Mouse (Mus musculus): Measurements from ENCODE around the gene Rnf4.

The Rnf4 gene

DNA sequence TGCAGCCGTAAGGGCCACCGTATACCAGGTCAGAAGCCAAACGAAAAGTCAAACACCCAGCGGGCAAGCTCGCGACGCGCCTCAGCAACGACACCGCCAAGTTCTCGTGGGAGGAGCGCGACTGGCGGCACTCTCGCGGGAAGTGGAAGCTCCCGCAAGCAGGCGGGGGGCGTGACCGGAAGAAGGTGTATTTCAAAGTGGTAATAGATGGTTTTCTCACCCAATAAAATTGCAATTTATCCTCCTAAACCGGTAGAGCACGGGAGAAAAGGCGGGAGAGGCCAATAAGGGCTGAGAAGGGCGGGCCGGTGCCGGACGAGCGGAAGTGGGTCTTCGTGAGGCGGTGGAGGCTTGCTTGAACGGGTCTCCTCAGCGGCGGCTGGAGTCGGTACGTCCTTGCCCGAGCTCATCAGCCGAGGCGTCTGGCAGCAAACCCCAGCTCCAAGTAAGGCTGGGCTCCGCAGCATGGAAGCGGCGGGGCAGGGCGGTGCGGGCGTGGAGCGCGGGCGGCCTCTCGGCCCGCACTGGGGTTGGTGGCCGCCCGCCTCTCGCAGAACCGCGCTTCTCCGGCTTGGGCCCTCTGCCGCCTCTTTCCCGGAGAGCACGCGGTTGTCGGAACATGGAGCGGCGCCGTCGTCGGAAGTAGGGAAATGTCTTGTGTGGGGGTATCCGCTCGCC lies at the start of gene Rnf4:
Gene Rnf4 (plus strand): TSS at position 193 of the 678 bp plus-strand sequence.
- peak; percentile 95 for DNase-seq

DNA sequence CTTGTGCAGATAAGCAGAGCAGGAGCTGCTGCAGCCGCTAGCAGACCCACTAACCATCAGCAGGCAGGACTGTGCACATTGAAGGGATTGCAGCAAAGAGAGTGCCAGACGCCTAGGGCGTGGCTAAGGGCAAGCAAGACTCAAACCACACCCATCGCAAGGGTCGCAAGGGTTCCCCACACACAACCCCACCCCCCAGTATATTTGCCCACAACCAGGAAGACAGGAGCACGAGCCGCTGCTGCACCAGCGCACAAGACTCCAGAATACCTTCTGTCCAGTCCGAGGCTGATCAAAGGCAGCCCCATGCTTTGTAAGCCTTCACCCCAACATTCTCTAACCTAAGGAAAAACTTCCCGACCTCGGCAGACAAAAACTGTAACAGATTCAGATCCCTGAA lies 49.6 kb upstream of the Rnf4 start:
- no peak for DNase-seq

DNA sequence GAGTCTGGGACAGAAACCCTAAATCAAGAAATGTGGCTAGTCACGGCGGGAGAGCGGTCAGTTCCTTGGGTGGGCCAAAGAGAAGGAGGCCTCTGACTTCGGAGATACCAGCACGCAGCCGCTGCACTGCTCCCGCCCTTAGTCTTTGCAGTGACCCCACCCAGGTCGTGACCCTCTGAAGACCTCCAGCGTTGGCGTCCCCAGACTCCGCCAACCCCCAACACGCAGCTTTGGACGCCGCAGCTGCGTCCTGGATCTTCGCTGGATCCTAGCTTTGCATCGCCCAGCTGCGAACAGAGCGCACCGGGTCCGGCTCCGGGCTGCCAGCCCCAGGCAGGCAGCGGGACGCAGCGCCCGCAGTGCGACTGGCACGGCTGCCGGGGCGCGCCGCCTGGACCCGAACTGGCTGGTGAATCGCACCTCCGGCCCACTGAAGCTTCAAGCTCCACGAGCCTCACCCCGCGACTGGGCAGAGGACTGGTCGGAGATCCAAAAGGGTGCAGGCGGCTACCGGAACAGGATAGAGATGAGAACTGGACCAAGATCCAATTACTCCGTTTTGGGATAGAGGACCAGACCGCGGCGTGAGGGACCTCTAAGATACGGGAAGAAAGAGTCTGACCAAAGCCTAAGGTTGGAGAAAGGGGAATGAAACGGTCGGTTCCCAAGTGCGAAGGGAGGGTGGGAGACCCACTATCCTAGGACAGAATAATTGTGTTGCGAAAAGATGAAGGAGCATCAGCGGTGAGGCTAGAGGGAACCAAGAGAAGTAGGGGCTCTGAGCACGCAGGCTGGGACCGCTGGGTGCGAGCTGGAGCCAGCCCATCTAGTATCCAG lies 48.9 kb upstream of the Rnf4 start:
- DNase-seq: peak; percentile 37

DNA sequence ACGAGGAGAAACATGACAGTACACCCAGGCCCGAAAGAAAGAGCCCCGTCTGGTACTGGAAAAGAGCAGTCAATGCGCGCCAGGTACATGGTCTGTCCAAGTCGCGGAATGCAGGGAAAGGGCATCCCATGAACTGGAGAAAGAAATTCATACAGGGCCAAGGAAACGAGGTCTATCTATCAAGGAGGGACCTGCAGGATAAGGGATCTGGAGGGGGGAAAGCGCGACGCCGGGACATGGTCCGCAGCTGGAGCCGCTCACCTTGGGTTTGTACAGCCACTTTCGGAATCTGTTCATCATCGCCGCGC lies 48.3 kb upstream of the Rnf4 start:
- no peak for DNase-seq

DNA sequence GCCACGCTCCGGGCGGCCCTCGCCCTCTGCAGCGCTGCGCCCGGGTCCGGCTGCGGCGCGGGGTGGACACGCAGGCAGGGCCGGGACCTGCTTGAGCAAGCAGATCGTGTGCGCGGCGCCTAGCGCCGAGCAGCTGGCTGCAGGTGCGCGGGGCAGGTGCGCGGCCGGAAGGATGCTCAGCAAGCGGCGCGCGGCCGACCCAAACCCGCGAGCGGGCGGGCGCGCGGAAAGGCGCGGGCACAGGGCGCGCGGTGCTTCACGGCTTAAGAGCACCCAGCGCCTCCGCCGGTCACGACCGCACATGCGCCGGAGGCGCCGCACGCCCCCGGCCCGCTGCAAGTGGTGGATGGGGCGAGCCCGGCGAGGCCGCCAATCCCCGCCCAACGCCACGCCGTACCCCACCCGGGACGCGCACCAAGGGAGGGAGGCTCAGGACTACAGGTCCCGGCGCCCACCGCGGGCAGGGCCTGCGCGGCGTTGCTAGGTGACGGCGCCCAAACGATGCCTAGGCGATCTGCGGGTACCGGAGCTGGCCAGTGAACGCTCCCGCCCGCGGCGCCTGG lies 47.9 kb upstream of the Rnf4 start, which contains the start of the genes Zfyve28 and Cfap99:
Gene Zfyve28 (minus strand): TSS at position 296 of the 563 bp plus-strand sequence.
Gene Cfap99 (plus strand): TSS at position 447 of the 563 bp plus-strand sequence.
- DNase-seq: peak; percentile 94

DNA sequence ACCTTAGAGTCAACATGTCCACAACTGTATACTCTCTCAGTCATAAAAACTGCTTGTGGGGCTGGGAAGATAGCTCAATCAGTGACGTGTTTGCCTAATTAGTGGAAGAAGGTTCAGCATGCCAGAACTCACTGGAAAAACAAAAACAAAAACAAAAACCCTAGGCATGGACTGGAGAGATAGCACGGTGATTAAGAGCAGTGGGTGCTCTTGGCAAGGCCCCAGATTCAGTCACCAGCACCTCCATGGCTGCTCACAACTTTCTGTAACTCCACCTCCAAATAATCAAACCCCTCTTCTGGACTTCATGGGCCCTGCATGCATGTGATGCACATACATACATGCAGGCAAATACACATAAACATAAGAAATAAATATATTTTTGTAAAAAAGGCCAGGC lies 46.8 kb upstream of the Rnf4 start:
- no peak for DNase-seq

DNA sequence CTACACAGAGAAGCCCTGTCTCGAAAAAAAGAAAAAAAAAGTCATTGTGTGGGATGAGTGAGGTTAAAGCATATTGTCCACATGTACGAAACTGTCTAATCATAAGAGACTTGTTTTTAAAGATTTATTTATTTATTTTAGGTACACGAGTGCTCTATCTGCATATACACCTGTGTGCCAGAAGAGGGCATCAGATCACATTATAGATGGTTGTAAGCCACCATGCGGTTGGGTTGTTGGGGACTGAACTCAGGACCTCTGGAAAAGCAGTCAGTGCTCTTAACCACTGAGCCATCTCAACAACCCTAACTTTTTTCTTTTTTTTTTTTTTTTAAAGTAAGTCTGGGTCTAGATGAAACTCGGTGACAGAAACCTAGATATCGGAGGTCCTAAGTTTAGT lies 42.7 kb upstream of the Rnf4 start:
- no peak for DNase-seq

DNA sequence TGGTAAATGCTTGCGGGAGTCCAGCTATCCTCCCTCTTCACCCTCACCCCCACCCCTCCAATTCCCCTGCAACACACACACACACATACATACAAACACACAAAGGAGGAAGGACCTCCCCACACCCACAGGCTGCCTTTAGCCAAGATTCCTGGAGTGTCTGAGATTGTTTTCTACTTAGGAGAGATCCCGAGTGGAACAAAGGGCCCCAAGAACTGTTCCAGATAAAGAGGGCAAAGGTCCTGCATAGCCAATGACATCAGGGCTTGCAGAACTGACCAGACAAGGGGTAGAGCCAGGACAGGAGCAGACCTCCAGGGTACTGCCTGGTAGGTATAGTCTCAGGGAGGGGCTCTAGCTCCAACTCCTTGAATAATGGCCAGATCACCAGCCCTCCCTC lies 41.4 kb upstream of the Rnf4 start:
- no peak for DNase-seq

DNA sequence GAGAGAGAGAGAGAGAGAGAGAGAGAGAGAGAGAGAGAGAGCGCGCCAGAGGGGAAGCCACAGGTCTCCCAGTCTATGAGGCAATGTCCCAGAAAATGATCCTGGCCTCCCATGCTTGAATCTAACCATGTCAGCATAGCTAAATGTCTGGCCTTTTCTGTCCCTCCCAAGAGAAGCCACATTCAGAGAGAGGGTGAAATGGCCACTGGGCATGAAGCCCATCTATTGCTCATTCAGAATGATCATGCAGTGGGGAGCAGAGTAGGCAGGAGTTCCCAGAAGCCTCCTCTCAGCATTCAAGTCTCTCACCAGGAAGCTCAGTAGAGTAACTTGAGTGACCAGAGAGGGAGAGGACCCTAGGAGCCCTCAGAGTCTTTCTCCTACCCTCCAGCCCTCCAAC lies 40.9 kb upstream of the Rnf4 start:
- no peak for DNase-seq

DNA sequence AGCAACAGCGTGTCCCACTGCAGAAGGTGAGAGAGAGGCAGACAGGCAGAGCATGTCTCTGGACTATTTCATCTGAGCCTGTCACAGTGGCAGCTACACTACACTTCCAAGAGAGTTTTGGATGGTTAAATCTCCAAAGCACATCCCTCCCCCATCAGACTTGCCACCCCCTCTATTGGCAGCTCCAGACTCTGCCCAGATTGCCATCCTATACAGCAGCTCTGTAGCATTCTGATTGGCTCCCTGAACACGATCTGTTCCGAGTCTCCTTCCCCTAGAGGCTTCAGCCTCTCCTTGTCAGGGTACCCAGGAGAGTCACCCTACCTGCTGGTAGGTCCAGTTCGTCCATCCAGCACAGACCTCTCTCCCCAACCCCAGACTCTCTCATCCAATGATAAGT lies 38.0 kb upstream of the Rnf4 start:
- no peak for DNase-seq

DNA sequence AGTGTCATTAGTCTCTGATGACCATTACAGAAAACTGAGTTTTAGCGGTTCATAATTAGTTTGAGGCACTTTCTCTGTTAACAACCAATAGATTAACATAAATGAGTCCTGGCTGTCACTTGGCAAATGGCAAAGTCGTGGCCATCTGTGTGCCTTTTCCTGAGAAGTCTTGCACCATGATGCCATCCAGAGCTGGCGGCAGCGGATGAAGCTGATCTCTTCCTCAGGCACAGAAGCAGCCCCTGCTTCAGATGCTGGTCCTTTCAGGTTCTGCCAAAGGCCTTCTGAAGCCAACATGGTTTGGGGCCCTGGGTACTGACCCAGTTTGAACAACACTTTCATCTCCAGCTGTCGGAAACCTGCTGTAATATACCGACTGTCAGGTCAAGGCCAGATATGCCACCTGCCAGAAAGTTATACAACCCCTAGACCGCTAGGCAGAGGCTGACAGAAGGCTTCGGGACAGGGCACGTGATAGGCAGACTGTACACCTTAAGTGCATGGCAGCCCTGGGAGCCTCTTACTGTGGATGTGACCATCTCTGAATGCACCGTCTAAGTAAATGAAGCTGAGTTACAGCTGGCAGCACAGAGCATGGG lies 37.1 kb upstream of the Rnf4 start:
- no peak for DNase-seq

DNA sequence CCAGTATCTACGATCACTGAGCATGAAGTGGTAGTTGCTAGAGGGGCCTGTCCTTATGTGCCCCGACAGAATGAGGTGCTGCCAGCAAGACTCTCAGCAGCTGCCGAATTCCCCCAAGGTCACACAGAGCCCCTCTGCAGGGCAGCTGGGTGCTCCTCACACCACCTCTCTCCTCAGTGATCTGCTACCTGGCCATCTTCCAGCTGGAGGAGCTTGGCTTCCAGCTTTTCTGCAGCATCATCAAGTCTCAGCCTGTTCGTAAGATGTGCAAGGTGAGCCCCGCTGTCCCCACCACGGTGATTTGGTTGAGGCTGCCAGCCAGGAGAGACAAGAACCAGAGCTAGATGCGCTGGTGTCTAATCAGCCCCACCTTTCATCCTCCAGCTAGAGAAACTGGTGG lies 33.7 kb upstream of the Rnf4 start:
- DNase-seq: no peak

DNA sequence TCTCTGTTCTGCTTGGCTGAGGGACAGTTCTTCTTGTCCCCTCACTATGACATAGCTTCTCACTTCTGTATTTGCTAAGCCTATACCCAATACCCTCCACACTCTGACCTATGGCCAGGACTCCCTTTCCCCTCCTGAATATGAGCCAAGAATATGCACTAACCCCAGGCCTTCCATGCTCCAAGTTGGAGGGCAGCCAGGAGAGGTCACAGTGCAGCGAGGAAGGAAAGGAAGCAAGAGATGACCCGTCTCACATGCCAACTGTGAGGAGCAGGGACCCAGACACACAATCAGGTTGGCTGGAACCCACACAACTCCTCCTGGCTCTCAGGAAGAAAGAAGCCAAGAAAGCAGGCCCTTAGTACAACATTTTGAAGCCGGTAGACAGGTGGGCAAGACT lies 27.1 kb upstream of the Rnf4 start:
- no peak for DNase-seq

DNA sequence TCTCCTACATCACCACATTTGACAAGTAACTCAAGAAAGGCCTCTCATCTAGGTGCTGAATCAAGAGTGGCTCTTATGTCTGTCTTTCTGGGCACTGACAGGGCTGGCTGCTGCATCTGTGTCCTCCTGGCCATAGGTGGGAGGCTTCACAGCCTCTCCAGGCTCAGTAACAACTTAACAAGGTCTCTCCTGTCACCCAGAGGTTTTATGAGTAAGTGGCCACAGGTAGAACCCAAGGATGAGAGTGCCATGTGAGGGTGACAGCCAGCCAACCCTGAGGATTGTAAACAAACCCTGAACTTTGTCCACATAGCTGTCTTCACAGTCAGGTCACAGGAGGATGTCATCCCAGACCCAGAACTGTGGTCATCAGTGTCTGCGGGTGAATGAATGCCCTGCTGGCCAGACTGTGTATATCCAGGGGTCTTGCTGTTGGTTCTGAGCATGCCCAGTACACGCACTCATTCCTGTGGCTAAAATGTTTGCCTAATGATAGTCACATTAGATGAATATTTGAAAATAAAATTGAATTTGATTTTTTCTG lies 16.5 kb upstream of the Rnf4 start:
- no peak for DNase-seq

DNA sequence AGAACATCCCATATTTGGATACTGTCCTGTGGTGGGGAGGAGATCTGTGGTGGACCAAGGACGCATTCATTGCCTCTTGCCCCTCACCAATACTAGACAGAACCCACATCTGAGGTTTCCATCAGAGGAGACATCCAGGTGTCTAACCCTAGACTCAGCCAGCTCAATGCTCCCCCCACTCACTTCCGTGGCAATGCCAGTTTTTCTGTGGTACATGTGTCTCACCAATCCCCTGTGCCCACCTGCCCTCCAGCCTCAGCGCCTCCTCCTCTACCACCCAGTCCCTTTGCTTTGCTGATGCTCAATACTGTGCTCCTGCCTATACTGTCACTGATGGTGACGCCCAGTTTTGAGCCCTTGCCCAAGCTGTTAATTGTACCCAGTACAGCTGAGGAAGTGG lies 14.9 kb upstream of the Rnf4 start:
- DNase-seq: no peak

DNA sequence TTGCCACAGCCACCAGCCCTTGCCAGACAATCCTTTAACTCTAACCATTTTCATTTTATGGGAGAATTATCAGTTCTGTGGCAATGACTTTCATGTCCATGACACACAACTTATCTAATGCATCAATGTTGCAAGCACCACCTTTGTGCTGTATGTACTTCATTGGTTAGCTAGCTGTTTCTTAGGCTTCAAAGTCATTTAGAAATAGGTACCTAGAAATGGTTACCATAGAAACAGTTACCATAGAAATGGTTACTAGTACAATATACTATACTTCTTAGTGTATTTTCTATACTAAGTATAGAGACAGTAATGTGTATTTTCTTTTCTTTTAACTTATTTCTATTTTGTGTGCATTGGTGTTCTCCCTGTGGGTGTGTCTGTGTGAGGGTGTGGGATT lies 10.8 kb upstream of the Rnf4 start:
- no peak for DNase-seq

DNA sequence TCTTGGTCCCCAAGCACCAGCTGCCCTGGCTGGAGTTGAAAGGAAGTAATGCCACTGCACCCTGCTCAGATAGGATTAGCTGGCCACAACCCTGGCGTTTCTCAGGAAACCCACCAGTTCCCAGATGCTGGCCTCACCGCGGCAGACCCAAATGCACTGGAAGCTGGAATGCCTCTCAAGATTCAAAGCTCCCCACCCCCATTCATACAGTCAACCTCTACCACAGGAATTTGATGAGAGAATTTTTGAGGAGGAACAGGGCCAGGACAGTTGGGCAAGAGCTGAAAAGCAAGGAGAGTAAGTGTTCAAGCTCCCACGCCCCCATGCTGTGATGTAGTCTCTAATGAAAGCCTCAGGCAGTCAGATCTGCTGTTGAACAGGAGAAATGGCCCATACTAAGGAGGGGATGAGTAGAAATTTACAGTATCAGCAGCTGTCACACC lies 9.8 kb upstream of the Rnf4 start:
- no peak for DNase-seq

DNA sequence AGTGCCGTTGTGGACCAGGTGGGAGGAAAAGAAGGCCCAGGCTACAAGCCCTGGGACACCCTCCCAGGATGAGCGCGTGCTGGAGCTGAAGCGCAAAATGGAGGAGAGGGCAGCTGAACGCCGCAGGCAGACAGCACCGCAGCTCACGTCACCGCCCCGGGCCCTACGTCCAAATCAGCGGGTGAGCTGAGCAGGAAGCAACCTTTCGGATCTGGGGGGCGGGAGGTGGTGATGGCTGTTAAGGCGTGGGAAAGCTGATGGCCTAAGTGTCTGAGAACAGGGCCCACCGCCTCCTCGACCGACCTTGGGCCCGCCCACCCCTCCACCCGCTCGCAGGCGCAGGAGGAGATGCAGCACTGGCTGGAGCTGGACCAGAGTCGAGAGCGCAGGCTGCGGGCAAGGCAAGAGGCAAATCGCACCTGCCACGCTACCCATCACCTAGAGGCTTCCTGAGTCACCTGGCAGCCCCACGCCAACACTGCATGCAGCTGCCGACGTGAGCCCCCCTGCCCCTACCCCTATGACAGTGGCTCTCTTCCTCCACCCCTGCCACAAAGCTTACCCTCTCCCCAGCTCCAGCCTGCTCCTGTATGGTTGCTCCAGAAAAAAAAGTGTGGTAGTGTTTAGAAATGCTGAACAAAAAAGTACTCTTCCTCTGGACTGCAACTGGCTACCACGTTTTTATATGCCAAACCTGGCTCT lies 9.1 kb upstream of the Rnf4 start:
- peak; percentile 30 for DNase-seq

DNA sequence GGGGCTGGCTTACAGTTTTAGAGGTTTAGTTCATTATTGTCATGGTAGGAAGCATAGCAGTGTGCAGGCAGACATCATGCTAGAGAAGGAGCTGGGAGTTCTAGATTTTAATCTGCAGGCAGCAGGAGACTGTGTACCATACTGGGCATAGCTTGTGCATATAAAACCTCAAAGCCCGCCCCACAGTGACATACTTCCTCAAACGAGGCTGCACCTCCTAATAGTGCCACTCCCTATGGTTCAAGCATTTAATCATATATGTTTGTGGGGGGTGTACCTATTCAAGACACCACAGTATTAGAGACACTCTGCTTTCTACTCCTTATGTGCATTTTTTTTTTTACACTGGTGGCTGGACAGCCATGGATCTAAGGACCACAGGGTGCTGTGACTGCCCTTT lies 6.0 kb upstream of the Rnf4 start:
- DNase-seq: no peak

DNA sequence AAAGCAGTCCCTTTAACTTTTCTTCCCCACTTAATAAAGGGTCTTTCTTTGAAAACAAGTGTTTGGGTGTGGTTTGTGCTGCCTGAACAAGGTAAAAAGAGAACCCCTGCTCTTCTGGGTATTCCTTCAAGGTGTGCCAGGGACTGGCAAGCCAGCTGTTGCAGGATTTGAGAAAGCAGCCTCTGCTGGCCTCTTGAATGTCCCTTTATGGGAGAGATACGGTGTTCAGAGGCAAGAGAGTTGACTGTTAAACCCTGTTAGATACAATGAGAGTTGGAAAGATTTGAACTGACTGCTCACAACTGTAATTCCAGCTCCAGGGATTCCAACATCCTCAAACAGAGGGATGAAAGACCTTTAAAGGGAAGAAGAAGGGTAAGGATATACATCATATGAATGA lies 2.0 kb upstream of the Rnf4 start:
- DNase-seq: no peak

DNA sequence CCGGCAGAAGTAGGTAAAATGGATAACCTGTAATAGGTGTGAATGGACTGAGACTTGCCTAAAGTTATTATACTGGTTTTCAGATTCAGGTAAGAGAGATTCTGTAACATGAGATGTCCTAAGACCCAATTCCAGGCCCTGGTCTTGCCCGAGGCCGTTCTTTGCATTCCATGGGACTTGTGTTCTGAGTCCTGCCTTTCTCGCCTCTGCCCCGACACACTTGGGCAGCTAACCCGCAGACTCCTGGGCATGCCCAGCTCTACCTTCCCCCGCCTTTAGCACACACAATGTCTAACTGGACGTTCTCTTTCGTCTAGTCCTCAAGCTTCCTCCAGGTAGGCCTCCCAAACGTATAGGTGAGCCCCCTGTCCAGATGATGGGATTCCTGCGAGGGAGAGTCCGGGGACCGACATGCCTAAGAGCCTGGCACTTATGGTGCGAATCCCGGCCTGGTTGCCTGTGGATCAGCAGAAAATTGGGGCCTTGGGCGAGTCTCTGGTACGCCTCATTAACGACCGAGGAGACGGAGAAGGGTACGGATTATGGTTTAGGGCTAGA lies 471 bp upstream of the Rnf4 start:
- DNase-seq: no peak

DNA sequence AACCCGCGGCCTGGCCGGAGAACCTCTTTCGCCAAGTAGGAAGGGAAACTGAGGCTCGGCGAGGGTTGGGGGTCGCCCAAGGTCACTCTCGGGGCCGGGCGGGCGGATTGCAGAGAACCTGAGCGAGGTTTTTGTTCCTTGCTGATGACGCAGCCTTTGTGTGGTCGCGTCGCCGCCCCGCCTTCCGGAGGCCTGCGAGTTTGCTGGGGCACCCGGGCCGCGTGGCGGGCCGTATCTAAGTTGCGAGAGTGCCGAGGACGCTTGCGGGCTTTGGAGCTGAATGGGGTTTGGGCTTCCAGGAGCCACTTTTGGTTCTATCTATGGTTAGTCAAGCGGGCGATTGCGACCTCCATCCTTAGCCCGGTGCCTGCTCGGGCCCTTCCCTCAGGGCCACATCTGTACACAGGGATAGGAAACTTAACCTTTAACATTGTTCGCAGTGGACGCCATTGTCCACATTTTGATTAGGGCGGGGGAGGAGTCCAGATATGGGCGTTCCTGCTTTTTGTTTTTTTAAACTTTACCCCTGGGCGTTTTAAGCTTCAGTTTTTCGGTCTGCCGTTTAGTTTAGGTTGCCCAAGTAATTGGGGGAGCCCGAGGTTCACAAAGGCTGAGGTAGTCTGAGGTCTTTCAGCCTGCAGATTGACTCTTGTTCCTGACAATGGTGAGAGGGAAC lies 824 bp downstream of the Rnf4 start:
- peak; percentile 43 for DNase-seq
